Mouse (Mus musculus) right cerebral cortex, postnatal 25 days (tissue): ENCODE results near the gene Fam155a.

Source experiments
- DNase-seq: peaks from one replicate; pipeline ENCODE4 v3.0.0; 2022

The Fam155a gene

DNA sequence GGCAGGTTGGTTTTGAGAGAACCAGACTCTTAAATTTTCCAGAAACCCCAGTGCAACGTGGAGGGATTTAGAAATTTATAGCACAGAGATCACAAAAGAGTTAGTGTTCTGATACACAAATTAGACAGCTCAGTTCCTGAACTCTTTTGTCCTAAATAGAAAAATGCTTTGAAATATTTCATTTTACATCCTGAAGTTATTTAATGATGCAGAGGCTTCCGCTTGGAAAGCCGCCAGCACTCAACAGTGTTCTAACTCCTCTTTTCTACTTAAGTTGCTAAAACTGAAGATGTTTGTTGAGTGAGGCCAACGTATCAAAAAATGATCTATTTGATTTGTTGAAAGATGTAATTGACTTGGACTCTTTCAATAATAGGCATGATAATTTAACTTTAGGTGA, 609.4 kb downstream of the Fam155a start:
- no peak for DNase-seq

DNA sequence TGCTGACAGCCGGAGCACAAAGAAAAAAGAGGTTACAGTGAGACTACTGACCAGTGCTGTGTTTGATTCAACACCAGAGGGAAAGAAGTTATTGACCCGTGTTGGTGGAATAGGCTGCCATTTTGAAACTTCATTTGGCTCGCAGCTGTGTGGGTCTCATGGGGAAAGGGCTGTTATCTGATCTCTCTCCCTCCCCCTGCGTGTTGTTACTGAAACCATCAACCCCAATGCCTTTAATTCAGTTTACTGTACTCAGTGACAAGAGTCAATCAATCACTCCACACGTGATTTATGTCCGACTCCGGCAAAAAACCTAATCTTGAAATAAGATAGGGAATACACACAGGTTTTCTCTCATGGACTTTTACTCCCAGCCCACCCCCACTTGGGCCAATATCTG, 611.6 kb downstream of the Fam155a start:
- DNase-seq: no peak

DNA sequence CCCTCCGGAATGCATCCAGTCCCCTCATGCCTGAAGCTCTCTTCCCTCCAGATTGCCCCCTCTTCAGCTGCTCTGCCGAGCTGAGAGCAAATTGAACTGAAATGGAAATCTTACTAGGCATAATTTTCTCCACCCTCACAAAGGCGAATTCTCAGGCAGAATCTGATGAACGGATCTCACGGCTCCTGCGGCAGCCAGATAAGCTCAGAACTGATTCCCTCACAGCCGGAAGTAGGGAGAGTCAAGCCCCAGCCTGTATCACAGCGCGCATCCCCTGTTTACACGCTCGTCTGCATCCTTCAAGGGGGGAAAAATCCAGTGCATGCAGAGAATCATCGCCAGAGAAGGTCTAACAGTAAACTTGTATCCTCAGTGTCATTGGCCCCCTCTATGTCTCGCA, 612.3 kb downstream of the Fam155a start:
- no peak for DNase-seq

DNA sequence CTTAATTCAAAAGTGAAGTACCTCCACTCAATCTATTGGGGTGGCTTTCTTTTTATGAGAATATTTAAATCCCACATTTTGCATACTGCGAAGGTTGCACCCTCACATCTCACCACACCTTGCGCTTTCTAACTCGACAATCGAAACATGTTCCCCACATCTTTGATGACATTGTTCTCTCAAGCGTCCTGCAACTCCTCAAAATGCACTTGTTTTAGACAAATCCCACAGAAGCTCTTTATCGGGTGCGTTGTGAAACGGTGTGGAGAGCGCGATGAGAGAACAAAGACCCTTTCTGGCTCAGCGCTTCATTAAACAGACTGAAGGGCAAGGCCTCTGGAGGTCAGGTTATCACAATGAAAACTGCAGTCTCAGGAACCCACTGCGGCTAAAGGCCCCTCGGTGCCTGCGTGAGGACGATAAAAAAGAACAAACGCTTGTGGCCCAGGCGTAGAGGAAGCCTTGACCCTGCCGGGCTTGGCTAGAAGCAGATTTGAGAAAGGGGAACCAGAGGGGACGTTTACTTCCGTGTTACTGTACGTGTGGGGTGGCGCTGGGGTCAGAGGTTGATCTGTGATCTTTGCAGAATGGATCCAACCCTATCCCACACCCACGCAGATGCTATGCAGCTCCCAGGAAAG, 613.7 kb downstream of the Fam155a start:
- no peak for DNase-seq
